ENCODE assay signal across 8 mouse cellular contexts in genomic region chr6:47799079-47799478, GRCm38 (mm10). TPM values are rescaled to one million over a fixed set of nuclear protein-coding genes. Genes with fewer than 3 reads are reported as not detected.
DNase-seq lines count a peak whose midpoint lies in the region; ATAC-seq lines count a peak whose summit lies in the region.

No protein-coding gene starts in this region.

- H3K27ac ChIP-seq in intestine, embryonic 14.5 days (ENCODE audit: low read depth), result no peak overlapping the region
- no peak overlapping the region for H3K27ac ChIP-seq in intestine, embryonic 16.5 days (ENCODE audit: low read length)
- no peak overlapping the region for H3K27ac ChIP-seq in embryonic facial prominence, embryonic 10.5 days (replicated peaks)
- H3K27ac ChIP-seq in limb, embryonic 10.5 days, result no peak overlapping the region
- H3K27ac ChIP-seq in midbrain, embryonic 14.5 days (replicated peaks; ENCODE audit: low read depth, low read length), result no peak overlapping the region

- H3K4me3 ChIP-seq in intestine, embryonic 14.5 days (ENCODE audit: low read depth, low read length), result no peak overlapping the region
- no peak overlapping the region for H3K4me3 ChIP-seq in intestine, embryonic 16.5 days (ENCODE audit: low read length)
- H3K4me3 ChIP-seq in embryonic facial prominence, embryonic 10.5 days, result no peak overlapping the region
- H3K4me3 ChIP-seq in limb, embryonic 10.5 days, result no peak overlapping the region
- no peak overlapping the region for H3K4me3 ChIP-seq in midbrain, embryonic 14.5 days (replicated peaks; ENCODE audit: low read depth, low read length)

- DNase-seq in intestine, embryonic 14.5 days (ENCODE audit: low spot score), result peak; percentile 71
- peak; percentile 77 for DNase-seq in T-cell, adult 2 months (ENCODE audit: low spot score)
- DNase-seq in embryonic facial prominence, embryonic 10.5 days (ENCODE audit: low spot score), result peak; percentile 66
- DNase-seq in heart, postnatal 36 days, result peak; percentile 50 to 58
- peak; percentile 65 for DNase-seq in limb, embryonic 10.5 days (ENCODE audit: low spot score)
- DNase-seq in midbrain, embryonic 14.5 days, result peak; percentile 88
- DNase-seq in thymus, postnatal 0 days (ENCODE audit: low spot score), result peak; percentile 87

- intact Hi-C loops in heart, postnatal 36 days (cut with DNase I), result loop anchor here (1.0 kb wide), 1 partner anchor 31 kb away; the partner anchor contains the start of gene Zfp786

- no peak overlapping the region for H3K4me2 ChIP-seq in intestine, embryonic 14.5 days (ENCODE audit: low read length)
- H3K4me2 ChIP-seq in intestine, embryonic 16.5 days (ENCODE audit: low read depth, low read length), result no peak overlapping the region
- no peak overlapping the region for H3K4me2 ChIP-seq in midbrain, embryonic 14.5 days (ENCODE audit: low read length)

- H3K9me3 ChIP-seq in intestine, embryonic 14.5 days (ENCODE audit: control insufficient read depth, low read length), result no peaks in the 10 kb centered on the region
- H3K9me3 ChIP-seq in intestine, embryonic 16.5 days (ENCODE audit: control insufficient read depth, low read length), result no peaks in the 10 kb centered on the region
- H3K9me3 ChIP-seq in embryonic facial prominence, embryonic 10.5 days, result no peaks in the 10 kb centered on the region
- no peaks in the 10 kb centered on the region for H3K9me3 ChIP-seq in limb, embryonic 10.5 days (replicated peaks)
- H3K9me3 ChIP-seq in midbrain, embryonic 14.5 days (ENCODE audit: control insufficient read depth, low read length), result no peaks in the 10 kb centered on the region

- no peak overlapping the region for H3K9ac ChIP-seq in intestine, embryonic 14.5 days (ENCODE audit: low read length)
- no peak overlapping the region for H3K9ac ChIP-seq in intestine, embryonic 16.5 days (ENCODE audit: low read depth, low read length)
- no peak overlapping the region for H3K9ac ChIP-seq in midbrain, embryonic 14.5 days (replicated peaks; ENCODE audit: low read length)

- peak; percentile 48; the same call in 1 of the 2 replicates for ATAC-seq in intestine, embryonic 14.5 days (replicated peaks; ENCODE audit: low FRiP score, low TSS enrichment, low read depth)
- no peak for ATAC-seq in intestine, embryonic 16.5 days
- ATAC-seq in midbrain, embryonic 14.5 days (ENCODE audit: low FRiP score, low TSS enrichment), result peak; percentile 48; the same call in 1 of the 2 replicates

- peaks cover 94% of the 10 kb centered on the region for H3K36me3 ChIP-seq in intestine, embryonic 14.5 days (ENCODE audit: control insufficient read depth, insufficient read depth, low read length)
- peaks cover 46% of the 10 kb centered on the region for H3K36me3 ChIP-seq in intestine, embryonic 16.5 days (ENCODE audit: control insufficient read depth, insufficient read depth, low read length)
- peaks cover 99% of the 10 kb centered on the region for H3K36me3 ChIP-seq in embryonic facial prominence, embryonic 10.5 days (replicated peaks)
- peaks cover 99% of the 10 kb centered on the region for H3K36me3 ChIP-seq in limb, embryonic 10.5 days
- peaks cover 96% of the 10 kb centered on the region for H3K36me3 ChIP-seq in midbrain, embryonic 14.5 days (ENCODE audit: control insufficient read depth, insufficient read depth, low read length)

- H3K27me3 ChIP-seq in intestine, embryonic 14.5 days (replicated peaks; ENCODE audit: control insufficient read depth, insufficient read depth, low read length), result no peaks in the 10 kb centered on the region
- no peaks in the 10 kb centered on the region for H3K27me3 ChIP-seq in intestine, embryonic 16.5 days (replicated peaks; ENCODE audit: control insufficient read depth, insufficient read depth, low read length)
- H3K27me3 ChIP-seq in embryonic facial prominence, embryonic 10.5 days (replicated peaks; ENCODE audit: low read depth, poor library complexity, severe bottlenecking), result no peaks in the 10 kb centered on the region
- H3K27me3 ChIP-seq in limb, embryonic 10.5 days (ENCODE audit: low read depth, poor library complexity, severe bottlenecking), result no peaks in the 10 kb centered on the region
- H3K27me3 ChIP-seq in midbrain, embryonic 14.5 days (ENCODE audit: control insufficient read depth, insufficient read depth, low read length), result no peaks in the 10 kb centered on the region

- no peaks in the 10 kb centered on the region for H3K4me1 ChIP-seq in intestine, embryonic 14.5 days (replicated peaks; ENCODE audit: control insufficient read depth, insufficient read depth, low read length)
- no peaks in the 10 kb centered on the region for H3K4me1 ChIP-seq in intestine, embryonic 16.5 days (ENCODE audit: control insufficient read depth, insufficient read depth, low read length)
- no peaks in the 10 kb centered on the region for H3K4me1 ChIP-seq in embryonic facial prominence, embryonic 10.5 days
- H3K4me1 ChIP-seq in limb, embryonic 10.5 days, result no peaks in the 10 kb centered on the region
- no peaks in the 10 kb centered on the region for H3K4me1 ChIP-seq in midbrain, embryonic 14.5 days (ENCODE audit: control insufficient read depth, insufficient read depth, low read length)

- WGBS in intestine, embryonic 14.5 days, result 51% methylated on average over 6 of the region's 6 CpGs
- WGBS in intestine, embryonic 16.5 days, result 49% methylated on average over 6 of the region's 6 CpGs
- 60% methylated on average over 6 of the region's 6 CpGs for WGBS in embryonic facial prominence, embryonic 10.5 days
- 64% methylated on average over 6 of the region's 6 CpGs for WGBS in limb, embryonic 10.5 days
- 53% methylated on average over 6 of the region's 6 CpGs for WGBS in midbrain, embryonic 14.5 days

RNA-seq across cellular contexts. Expression of gene Pdia4, which starts 14.2 kb away (rescaled TPM):
- 266 and 279 TPM in 2 replicates for polyA plus RNA-seq in intestine, embryonic 14.5 days (2014; fragmentation: Nextera tagmentation; extraction: Ambion mirVana)
- polyA plus RNA-seq in intestine, embryonic 16.5 days (2015; fragmentation: Nextera tagmentation; extraction: Ambion mirVana), result 332 and 340 TPM in 2 replicates
- polyA plus RNA-seq in embryonic facial prominence, embryonic 10.5 days (2016; fragmentation: Nextera tagmentation; extraction: Ambion mirVana), result 323 and 333 TPM in 2 replicates
- total RNA-seq in heart, postnatal 36 days (2021), result 10 to 100 TPM; 38.4 to 50.1 TPM
- polyA plus RNA-seq in limb, embryonic 10.5 days (2016; fragmentation: Nextera tagmentation; extraction: Ambion mirVana), result 284 and 298 TPM in 2 replicates
- polyA plus RNA-seq in midbrain, embryonic 14.5 days (2014; fragmentation: Nextera tagmentation; extraction: Ambion mirVana), result 107 and 148 TPM in 2 replicates
- polyA plus RNA-seq in thymus, postnatal 0 days (2015; fragmentation: Nextera tagmentation; extraction: Ambion mirVana), result 92.3 and 121 TPM in 2 replicates

RNA-seq across cellular contexts. Expression of gene Zfp786, which starts 31.6 kb away (rescaled TPM):
- polyA plus RNA-seq in intestine, embryonic 14.5 days (2014; fragmentation: Nextera tagmentation; extraction: Ambion mirVana), result 3.5 and 3.6 TPM in 2 replicates
- 2.0 and 2.4 TPM in 2 replicates for polyA plus RNA-seq in intestine, embryonic 16.5 days (2015; fragmentation: Nextera tagmentation; extraction: Ambion mirVana)
- 7.6 and 8.0 TPM in 2 replicates for polyA plus RNA-seq in embryonic facial prominence, embryonic 10.5 days (2016; fragmentation: Nextera tagmentation; extraction: Ambion mirVana)
- total RNA-seq in heart, postnatal 36 days (2021), result under 1 TPM; 0.68 to 0.72 TPM
- 5.7 and 5.8 TPM in 2 replicates for polyA plus RNA-seq in limb, embryonic 10.5 days (2016; fragmentation: Nextera tagmentation; extraction: Ambion mirVana)
- polyA plus RNA-seq in midbrain, embryonic 14.5 days (2014; fragmentation: Nextera tagmentation; extraction: Ambion mirVana), result 15.0 and 16.0 TPM in 2 replicates
- 1.6 and 2.6 TPM in 2 replicates for polyA plus RNA-seq in thymus, postnatal 0 days (2015; fragmentation: Nextera tagmentation; extraction: Ambion mirVana)

RNA-seq across cellular contexts. Expression of gene Zfp398, which starts 36.4 kb away (rescaled TPM):
- 8.5 and 9.0 TPM in 2 replicates for polyA plus RNA-seq in intestine, embryonic 14.5 days (2014; fragmentation: Nextera tagmentation; extraction: Ambion mirVana)
- 5.8 and 6.6 TPM in 2 replicates for polyA plus RNA-seq in intestine, embryonic 16.5 days (2015; fragmentation: Nextera tagmentation; extraction: Ambion mirVana)
- polyA plus RNA-seq in embryonic facial prominence, embryonic 10.5 days (2016; fragmentation: Nextera tagmentation; extraction: Ambion mirVana), result 8.6 TPM in 2 replicates
- total RNA-seq in heart, postnatal 36 days (2021), result 1 to 10 TPM; 5.6 to 8.0 TPM
- polyA plus RNA-seq in limb, embryonic 10.5 days (2016; fragmentation: Nextera tagmentation; extraction: Ambion mirVana), result 7.1 and 9.1 TPM in 2 replicates
- 18.7 and 20.4 TPM in 2 replicates for polyA plus RNA-seq in midbrain, embryonic 14.5 days (2014; fragmentation: Nextera tagmentation; extraction: Ambion mirVana)
- 8.6 and 11.1 TPM in 2 replicates for polyA plus RNA-seq in thymus, postnatal 0 days (2015; fragmentation: Nextera tagmentation; extraction: Ambion mirVana)
